ENCODE assay signal across 12 mouse cellular contexts in genomic region chr1:161734741-161735211, GRCm38 (mm10). TPM values are rescaled to one million over a fixed set of nuclear protein-coding genes. Genes with fewer than 3 reads are reported as not detected.
DNase-seq lines count a peak whose midpoint lies in the region; ATAC-seq lines count a peak whose summit lies in the region.
"Had no signal": no experiment of that assay in that cellular context is flagged by ENCODE, and none has a peak within 500 bp of the region (broad histone marks: within the 10 kb centered on the region; RNA-seq: fewer than 3 reads in every experiment).

No protein-coding gene starts in this region.

- H3K4me1 ChIP-seq in limb, embryonic 13.5 days, result no peaks in the 10 kb centered on the region
- no peaks in the 10 kb centered on the region for H3K4me1 ChIP-seq in limb, embryonic 10.5 days
- no peaks in the 10 kb centered on the region for H3K4me1 ChIP-seq in embryonic facial prominence, embryonic 15.5 days
- H3K4me1 ChIP-seq in intestine, embryonic 16.5 days (ENCODE audit: control insufficient read depth, insufficient read depth, low read length), result no peaks in the 10 kb centered on the region

- H3K9me3 ChIP-seq in limb, embryonic 13.5 days, result peaks cover 3% of the 10 kb centered on the region; the same call in 1 of the 2 replicates
- no peaks in the 10 kb centered on the region for H3K9me3 ChIP-seq in limb, embryonic 10.5 days (replicated peaks)
- H3K9me3 ChIP-seq in embryonic facial prominence, embryonic 15.5 days (replicated peaks), result no peaks in the 10 kb centered on the region
- no peaks in the 10 kb centered on the region for H3K9me3 ChIP-seq in intestine, embryonic 16.5 days (ENCODE audit: control insufficient read depth, low read length)
- H3K9me3 ChIP-seq: limb, embryonic 12.5 days had no signal

- no peak overlapping the region for H3K27ac ChIP-seq in limb, embryonic 13.5 days
- H3K27ac ChIP-seq in limb, embryonic 10.5 days, result no peak overlapping the region
- no peak overlapping the region for H3K27ac ChIP-seq in embryonic facial prominence, embryonic 15.5 days (replicated peaks)
- no peak overlapping the region for H3K27ac ChIP-seq in macrophage
- H3K27ac ChIP-seq in intestine, embryonic 16.5 days (ENCODE audit: low read length), result no peak overlapping the region
- H3K27ac ChIP-seq: limb, embryonic 12.5 days had no signal

- H3K27me3 ChIP-seq in limb, embryonic 13.5 days, result no peaks in the 10 kb centered on the region
- no peaks in the 10 kb centered on the region for H3K27me3 ChIP-seq in limb, embryonic 10.5 days (ENCODE audit: low read depth, poor library complexity, severe bottlenecking)
- H3K27me3 ChIP-seq in embryonic facial prominence, embryonic 15.5 days, result 0 out of 2 replicates have a peak, but pooled peaks cover 6% of the 10 kb centered on the region
- H3K27me3 ChIP-seq in intestine, embryonic 16.5 days (replicated peaks; ENCODE audit: control insufficient read depth, insufficient read depth, low read length), result no peaks in the 10 kb centered on the region

- WGBS in limb, embryonic 13.5 days, result 70% methylated on average over 14 of the region's 14 CpGs
- 87% methylated on average over 14 of the region's 14 CpGs for WGBS in limb, embryonic 10.5 days
- 52% methylated on average over 14 of the region's 14 CpGs for WGBS in embryonic facial prominence, embryonic 15.5 days
- WGBS in macrophage (ENCODE audit: missing documents), result 3% methylated on average over 14 of the region's 14 CpGs
- WGBS in intestine, embryonic 16.5 days, result 79% methylated on average over 14 of the region's 14 CpGs

- no peaks in the 10 kb centered on the region for H3K36me3 ChIP-seq in limb, embryonic 13.5 days
- H3K36me3 ChIP-seq in limb, embryonic 10.5 days, result no peaks in the 10 kb centered on the region
- no peaks in the 10 kb centered on the region for H3K36me3 ChIP-seq in embryonic facial prominence, embryonic 15.5 days
- H3K36me3 ChIP-seq in macrophage (ENCODE audit: inconsistent target), result no peaks in the 10 kb centered on the region
- no peaks in the 10 kb centered on the region for H3K36me3 ChIP-seq in intestine, embryonic 16.5 days (ENCODE audit: control insufficient read depth, insufficient read depth, low read length)
- H3K36me3 ChIP-seq: limb, embryonic 12.5 days had no signal

- H3K4me2 ChIP-seq in limb, embryonic 13.5 days (replicated peaks), result 0 out of 2 replicates have a peak overlapping the region, but pooled peaks have one; percentile 7
- H3K4me2 ChIP-seq in embryonic facial prominence, embryonic 15.5 days (replicated peaks), result peak overlapping the region; percentile 17
- H3K4me2 ChIP-seq in intestine, embryonic 16.5 days (ENCODE audit: low read depth, low read length), result no peak overlapping the region
- H3K4me2 ChIP-seq: limb, embryonic 12.5 days had no signal

- no peak overlapping the region for H3K4me3 ChIP-seq in limb, embryonic 13.5 days
- H3K4me3 ChIP-seq in limb, embryonic 10.5 days, result no peak overlapping the region
- H3K4me3 ChIP-seq in embryonic facial prominence, embryonic 15.5 days (replicated peaks), result no peak overlapping the region
- H3K4me3 ChIP-seq in macrophage (ENCODE audit: inconsistent target), result peak overlapping the region; percentile 13; the same call in 1 of the 2 replicates
- no peak overlapping the region for H3K4me3 ChIP-seq in intestine, embryonic 16.5 days (ENCODE audit: low read length)
- H3K4me3 ChIP-seq: limb, embryonic 12.5 days had no signal

- no peak for ATAC-seq in limb, embryonic 13.5 days (ENCODE audit: low FRiP score, low read depth)
- ATAC-seq in embryonic facial prominence, embryonic 15.5 days (ENCODE audit: insufficient number of reproducible peaks, low FRiP score, low TSS enrichment, low read depth), result no peak
- ATAC-seq in intestine, embryonic 16.5 days, result no peak

- no peak for DNase-seq in limb, embryonic 10.5 days (ENCODE audit: low spot score)
- DNase-seq in CD4-positive, CD25-positive, alpha-beta regulatory T cell, adult 2 months (ENCODE audit: low read depth, low spot score), result peak; percentile 74
- no peak for DNase-seq in layer of hippocampus, postnatal 14 days (ENCODE audit: low spot score in 2 of 2)
- DNase-seq in right cerebral cortex, adult 2 months (ENCODE audit: low spot score in 2 of 2), result no peak
- DNase-seq: cerebellum, adult 9-10 months; kidney, adult 18-20 months had no signal

- H3K9ac ChIP-seq in limb, embryonic 13.5 days, result no peak overlapping the region
- no peak overlapping the region for H3K9ac ChIP-seq in embryonic facial prominence, embryonic 15.5 days
- no peak overlapping the region for H3K9ac ChIP-seq in intestine, embryonic 16.5 days (ENCODE audit: low read depth, low read length)
- H3K9ac ChIP-seq: limb, embryonic 12.5 days had no signal

- H3K79me2 ChIP-seq in macrophage (ENCODE audit: inconsistent target), result no peaks in the 10 kb centered on the region

RNA-seq across cellular contexts. Expression of gene Fasl, which starts 53.5 kb away (rescaled TPM):
- polyA plus RNA-seq in limb, embryonic 13.5 days (2015; fragmentation: Nextera tagmentation; extraction: Ambion mirVana), result not detected in 2 replicates
- polyA plus RNA-seq in limb, embryonic 10.5 days (2016; fragmentation: Nextera tagmentation; extraction: Ambion mirVana), result not detected in 2 replicates
- polyA plus RNA-seq in embryonic facial prominence, embryonic 15.5 days (2015; fragmentation: Nextera tagmentation; extraction: Ambion mirVana), result not detected in 2 replicates
- not detected for total RNA-seq in macrophage (2018; cell fraction: chromatin; rRNA removed)
- not detected for total RNA-seq in macrophage (2018; cell fraction: cytosol; rRNA removed)
- total RNA-seq in macrophage (2018; cell fraction: nucleus; rRNA removed), result under 1 TPM in 1 of 26 experiments, not detected in 25; 0.22 TPM
- not detected in 3 replicates for polyA plus RNA-seq in macrophage (2018)
- total RNA-seq in layer of hippocampus, postnatal 14 days (2021), result not detected
- polyA plus RNA-seq in intestine, embryonic 16.5 days (2015; fragmentation: Nextera tagmentation; extraction: Ambion mirVana), result not detected in 2 replicates
- total RNA-seq: gastrocnemius, adult 8-10 months had no signal
- polyA plus RNA-seq: limb, embryonic 12.5 days had no signal
